17 mouse cellular contexts compared by ENCODE assay signal in the genomic region with DNA sequence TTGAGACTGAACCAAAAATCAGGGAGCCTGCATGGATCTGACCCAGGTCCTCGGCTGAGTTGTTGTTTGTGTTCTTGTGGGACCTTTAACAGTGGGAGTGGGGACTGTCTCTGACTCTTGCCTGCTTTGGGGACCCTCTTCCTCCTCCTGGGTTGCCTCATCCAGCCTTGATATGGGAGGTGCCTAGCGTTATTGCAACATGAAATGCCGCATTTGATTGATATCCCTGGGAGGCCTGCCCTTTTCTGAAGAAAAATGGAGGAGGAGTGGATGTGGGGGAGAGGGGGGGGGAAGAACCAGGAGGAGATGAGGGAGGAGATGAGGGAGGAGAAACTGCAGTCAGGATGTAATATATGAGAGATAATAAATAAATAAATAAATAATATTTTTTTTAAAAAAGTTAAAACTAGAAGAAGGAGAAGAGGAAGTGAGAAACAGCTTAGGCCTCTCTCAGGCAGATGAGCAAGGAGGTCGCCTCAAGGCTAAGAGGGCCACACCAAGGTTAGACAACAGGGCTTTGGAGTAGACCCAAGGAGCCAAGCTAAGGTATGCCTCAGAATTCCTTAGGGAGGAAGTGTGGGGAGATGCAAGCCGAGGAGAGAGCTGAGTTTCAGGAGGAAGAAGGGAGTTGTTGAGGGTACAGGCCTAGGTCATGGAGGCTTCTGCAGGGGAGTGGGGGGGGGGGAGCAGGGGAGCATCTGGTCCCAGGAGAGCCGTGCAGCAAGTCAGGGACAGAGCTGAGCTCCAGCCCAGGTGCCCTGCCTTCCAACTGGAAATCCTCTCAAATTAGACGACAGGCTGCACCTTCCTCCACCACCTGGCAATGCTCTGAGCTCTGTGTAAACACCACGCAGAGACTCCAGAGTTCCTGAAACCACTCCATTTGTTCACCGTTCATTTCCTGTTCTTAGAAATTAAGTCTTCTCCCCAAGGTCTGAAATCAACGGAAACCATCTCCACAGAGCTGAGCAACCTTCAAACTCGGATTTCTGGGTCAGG. TPM values are rescaled to one million over a fixed set of nuclear protein-coding genes. Genes with fewer than 3 reads are reported as not detected.
DNase-seq lines count a peak whose midpoint lies in the region; ATAC-seq and TF ChIP-seq lines count a peak whose summit lies in the region.
"Had no signal": no experiment of that assay in that cellular context is flagged by ENCODE, and none has a peak within 500 bp of the region (broad histone marks: within the 10 kb centered on the region; RNA-seq: fewer than 3 reads in every experiment).

No protein-coding gene starts in this region.

- no peak overlapping the region for H3K4me2 ChIP-seq in intestine, embryonic 14.5 days (ENCODE audit: low read length)
- no peak overlapping the region for H3K4me2 ChIP-seq in intestine, postnatal 0 days (replicated peaks; ENCODE audit: low read depth)
- H3K4me2 ChIP-seq: neural tube, embryonic 15.5 days had no signal

- peaks cover 10% of the 10 kb centered on the region; the same call in 1 of the 2 replicates for H3K27me3 ChIP-seq in intestine, embryonic 14.5 days (replicated peaks; ENCODE audit: control insufficient read depth, insufficient read depth, low read length)
- H3K27me3 ChIP-seq in intestine, postnatal 0 days (replicated peaks; ENCODE audit: control insufficient read depth, insufficient read depth, low read length), result peaks cover 16% of the 10 kb centered on the region; the same call in 1 of the 2 replicates
- H3K27me3 ChIP-seq: neural tube, embryonic 15.5 days had no signal

- H3K9ac ChIP-seq in intestine, embryonic 14.5 days (ENCODE audit: low read length), result no peak overlapping the region
- no peak overlapping the region for H3K9ac ChIP-seq in intestine, postnatal 0 days (ENCODE audit: low read depth, low read length)
- H3K9ac ChIP-seq: neural tube, embryonic 15.5 days had no signal

- intact Hi-C loops in gastrocnemius, adult 2 months (cut with DNase I), result no loop called here

- H3K9me3 ChIP-seq in intestine, embryonic 14.5 days (ENCODE audit: control insufficient read depth, low read length), result no peaks in the 10 kb centered on the region
- no peaks in the 10 kb centered on the region for H3K9me3 ChIP-seq in intestine, postnatal 0 days (ENCODE audit: control insufficient read depth)
- H3K9me3 ChIP-seq: heart, embryonic 10.5 days; midbrain, embryonic 10.5 days; neural tube, embryonic 15.5 days had no signal

- WGBS in intestine, embryonic 14.5 days, result 36% methylated on average over 11 of the region's 11 CpGs
- WGBS in intestine, postnatal 0 days, result 30% methylated on average over 11 of the region's 11 CpGs

- no peak overlapping the region for H3K4me3 ChIP-seq in intestine, embryonic 14.5 days (ENCODE audit: low read depth, low read length)
- H3K4me3 ChIP-seq in intestine, postnatal 0 days (ENCODE audit: low read depth, low read length), result no peak overlapping the region
- H3K4me3 ChIP-seq in gastrocnemius, adult 2 months, result no peak overlapping the region
- H3K4me3 ChIP-seq: erythroblast, embryonic 14.5 days; heart, embryonic 10.5 days; midbrain, embryonic 10.5 days; neural tube, embryonic 15.5 days had no signal

- peaks cover 12% of the 10 kb centered on the region; the same call in 1 of the 2 replicates for H3K4me1 ChIP-seq in intestine, embryonic 14.5 days (replicated peaks; ENCODE audit: control insufficient read depth, insufficient read depth, low read length)
- H3K4me1 ChIP-seq in intestine, postnatal 0 days (replicated peaks; ENCODE audit: control insufficient read depth, insufficient read depth, low read length), result peaks cover 3% of the 10 kb centered on the region

- no peak for ATAC-seq in intestine, embryonic 14.5 days (replicated peaks; ENCODE audit: low FRiP score, low TSS enrichment, low read depth)
- ATAC-seq in intestine, postnatal 0 days, result no peak
- ATAC-seq in megakaryocyte-erythroid progenitor cell, adult 5-6 weeks (replicated peaks; ENCODE audit: low FRiP score, low TSS enrichment, poor library complexity, severe bottlenecking), result no peak
- ATAC-seq: activated CD4-positive, CD25-positive, alpha-beta regulatory T cell, adult 4 months had no signal

- H3K36me3 ChIP-seq in intestine, embryonic 14.5 days (ENCODE audit: control insufficient read depth, insufficient read depth, low read length), result no peaks in the 10 kb centered on the region
- H3K36me3 ChIP-seq in intestine, postnatal 0 days (ENCODE audit: control insufficient read depth, insufficient read depth), result peaks cover 4% of the 10 kb centered on the region; the same call in 1 of the 2 replicates
- H3K36me3 ChIP-seq: heart, embryonic 10.5 days; neural tube, embryonic 15.5 days had no signal

- no peak for TF ChIP-seq CTCF in intestine, postnatal 0 days (IDR thresholded peaks at IDR 0.05; ENCODE audit: low read depth)
- no peak for TF ChIP-seq CTCF in gastrocnemius, adult 2 months (IDR thresholded peaks at IDR 0.05)

- DNase-seq in intestine, embryonic 14.5 days (ENCODE audit: low spot score), result no peak
- peak; percentile 41 to 43 for DNase-seq in spleen, postnatal 36 days (ENCODE audit: low spot score in 2 of 2)
- DNase-seq in spleen, postnatal 14 days (ENCODE audit: low spot score in 2 of 2), result no peak
- peak; percentile 32 for DNase-seq in cerebellum, adult 8-10 months
- no peak for DNase-seq in gastrocnemius, adult 2 months
- DNase-seq: adrenal gland, postnatal 36 days; gastrocnemius, postnatal 14 days; heart, postnatal 36 days; kidney, postnatal 25 days; retina, postnatal 1 day had no signal

- peak overlapping the region; percentile 44; the same call in 1 of the 2 replicates for H3K27ac ChIP-seq in intestine, embryonic 14.5 days (ENCODE audit: low read depth)
- H3K27ac ChIP-seq in intestine, postnatal 0 days (ENCODE audit: low read depth, low read length), result no peak overlapping the region
- H3K27ac ChIP-seq in gastrocnemius, adult 2 months, result no peak overlapping the region
- H3K27ac ChIP-seq: heart, embryonic 10.5 days; midbrain, embryonic 10.5 days; neural tube, embryonic 15.5 days had no signal

RNA-seq across cellular contexts. Expression of a gene that starts 4.6 kb away (rescaled TPM):
- polyA plus RNA-seq in intestine, embryonic 14.5 days (2014; fragmentation: Nextera tagmentation; extraction: Ambion mirVana), result 5.6 and 6.7 TPM in 2 replicates
- polyA plus RNA-seq in intestine, postnatal 0 days (2015; fragmentation: Nextera tagmentation; extraction: Ambion mirVana), result 2.2 and 2.6 TPM in 2 replicates
- under 1 TPM; 0.46 to 0.84 TPM for total RNA-seq in gastrocnemius, adult 2 months (2021)
- total RNA-seq in megakaryocyte-erythroid progenitor cell, adult 5-6 weeks (2014; fragmentation: Nextera tagmentation), result 3.8 and 17.6 TPM in 2 replicates
- total RNA-seq in megakaryocyte-erythroid progenitor cell, adult 5-6 weeks (2017), result 2.1 and 3.0 TPM in 2 replicates
- polyA plus RNA-seq: activated CD4-positive, CD25-positive, alpha-beta regulatory T cell, adult 4 months had no signal

Comparison
In these comparisons a context has a peak if more than half of its experiments do, and no peak if none do; other contexts are left out.
1. DNase-seq: peak in spleen, postnatal 36 days (2 of 2) and cerebellum, adult 8-10 months (single experiment); none in intestine, embryonic 14.5 days (single experiment), spleen, postnatal 14 days (0 of 2) and gastrocnemius, adult 2 months (single experiment).